In the genomic region with DNA sequence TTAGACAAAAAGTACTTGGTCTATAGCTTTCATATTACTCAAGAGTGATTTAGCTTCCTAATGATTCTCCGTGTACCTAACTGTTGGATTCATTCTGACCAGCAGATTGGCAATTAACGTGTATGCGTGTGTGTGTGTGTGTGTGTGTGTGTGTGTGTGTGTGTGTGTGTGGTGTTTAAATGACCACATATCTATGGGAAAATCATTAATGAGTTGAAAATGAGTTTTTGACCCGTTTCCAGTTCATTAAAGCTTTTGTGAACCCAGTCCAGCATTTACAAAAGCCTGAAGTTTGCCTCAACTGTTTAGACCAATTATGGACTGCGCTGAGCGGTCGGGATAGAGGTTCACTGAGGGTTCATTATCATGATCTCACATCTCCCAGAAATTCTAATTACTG, we compare ENCODE assay signal across 15 mouse cellular contexts.
"Had no signal": no experiment of that assay in that cellular context is flagged by ENCODE, and none has a peak within 500 bp of the region (broad histone marks: within the 10 kb centered on the region; RNA-seq: fewer than 3 reads in every experiment).

No protein-coding gene starts in this region.

- H3K4me1 ChIP-seq: kidney, embryonic 15.5 days; limb, embryonic 15.5 days; liver, embryonic 12.5 days; lung, embryonic 15.5 days had no signal

- H3K4me2 ChIP-seq: kidney, embryonic 15.5 days; limb, embryonic 15.5 days; liver, embryonic 12.5 days; lung, embryonic 15.5 days; midbrain, embryonic 12.5 days; neural tube, embryonic 13.5 days had no signal

- H3K36me3 ChIP-seq: kidney, embryonic 15.5 days; limb, embryonic 15.5 days; liver, embryonic 12.5 days; lung, embryonic 15.5 days; midbrain, embryonic 12.5 days; neural tube, embryonic 13.5 days had no signal

- H3K9ac ChIP-seq: kidney, embryonic 15.5 days; limb, embryonic 15.5 days; liver, embryonic 12.5 days; lung, embryonic 15.5 days; midbrain, embryonic 12.5 days; neural tube, embryonic 13.5 days had no signal

- H3K4me3 ChIP-seq: kidney, embryonic 15.5 days; left cerebral cortex, adult 2 months; limb, embryonic 15.5 days; liver, embryonic 12.5 days; lung, embryonic 15.5 days; midbrain, embryonic 12.5 days; neural tube, embryonic 13.5 days had no signal

- ATAC-seq: liver, embryonic 12.5 days; midbrain, embryonic 16.5 days had no signal

- H3K27ac ChIP-seq: kidney, embryonic 15.5 days; left cerebral cortex, adult 2 months; limb, embryonic 15.5 days; liver, embryonic 12.5 days; lung, embryonic 15.5 days; midbrain, embryonic 12.5 days; neural tube, embryonic 13.5 days had no signal

- DNase-seq: kidney, adult 2 months; kidney, postnatal 14 days; lung, postnatal 14 days; right cerebral cortex, adult 18-20 months; spleen, adult 18-20 months; thymus, adult 18-20 months; thymus, postnatal 36 days had no signal

- H3K9me3 ChIP-seq: kidney, embryonic 15.5 days; limb, embryonic 15.5 days; liver, embryonic 12.5 days; lung, embryonic 15.5 days; midbrain, embryonic 12.5 days; neural tube, embryonic 13.5 days had no signal

- H3K27me3 ChIP-seq: kidney, embryonic 15.5 days; limb, embryonic 15.5 days; liver, embryonic 12.5 days; neural tube, embryonic 13.5 days had no signal
